Mouse (Mus musculus): ENCODE measurements around the gene Klc2. TPM values are rescaled to one million over a fixed set of nuclear protein-coding genes. Genes with fewer than 3 reads are reported as not detected.

Klc2 gene
- total RNA-seq (2023): 10 to 100 TPM; 10.1 to 12.8 TPM

GRCm38 (mm10) chr19:5118384-5118698 is at the start of gene Klc2:
TSS of gene Klc2 (minus strand) at chr19:5118560.

DNA sequence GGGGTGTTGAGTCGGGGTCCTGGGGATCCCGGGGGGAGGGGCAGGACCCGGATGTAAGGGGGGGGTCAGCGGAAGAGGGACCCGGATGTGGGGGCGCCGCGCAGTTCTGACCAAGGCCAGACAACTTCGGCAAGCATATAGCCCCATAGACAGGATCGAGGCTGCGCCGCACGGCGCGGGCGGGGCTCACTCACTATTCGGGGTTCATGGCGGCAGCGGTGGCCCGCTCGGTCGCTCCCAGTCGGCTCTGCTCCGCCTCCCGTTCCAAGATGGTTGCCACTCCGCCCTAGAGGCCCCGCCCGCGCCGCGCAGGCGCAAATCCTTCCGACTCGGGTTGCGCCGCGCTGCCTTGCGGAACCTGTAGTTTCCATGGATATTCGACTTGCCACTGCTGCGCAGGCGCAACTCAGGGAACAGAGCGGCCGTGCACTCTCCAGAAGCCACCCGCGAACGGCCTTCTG is 11.6 kb downstream of the Klc2 start, which contains the start of gene Rab1b:
Rab1b (minus strand) TSS at position 342 of the 461 bp plus-strand sequence.

DNA sequence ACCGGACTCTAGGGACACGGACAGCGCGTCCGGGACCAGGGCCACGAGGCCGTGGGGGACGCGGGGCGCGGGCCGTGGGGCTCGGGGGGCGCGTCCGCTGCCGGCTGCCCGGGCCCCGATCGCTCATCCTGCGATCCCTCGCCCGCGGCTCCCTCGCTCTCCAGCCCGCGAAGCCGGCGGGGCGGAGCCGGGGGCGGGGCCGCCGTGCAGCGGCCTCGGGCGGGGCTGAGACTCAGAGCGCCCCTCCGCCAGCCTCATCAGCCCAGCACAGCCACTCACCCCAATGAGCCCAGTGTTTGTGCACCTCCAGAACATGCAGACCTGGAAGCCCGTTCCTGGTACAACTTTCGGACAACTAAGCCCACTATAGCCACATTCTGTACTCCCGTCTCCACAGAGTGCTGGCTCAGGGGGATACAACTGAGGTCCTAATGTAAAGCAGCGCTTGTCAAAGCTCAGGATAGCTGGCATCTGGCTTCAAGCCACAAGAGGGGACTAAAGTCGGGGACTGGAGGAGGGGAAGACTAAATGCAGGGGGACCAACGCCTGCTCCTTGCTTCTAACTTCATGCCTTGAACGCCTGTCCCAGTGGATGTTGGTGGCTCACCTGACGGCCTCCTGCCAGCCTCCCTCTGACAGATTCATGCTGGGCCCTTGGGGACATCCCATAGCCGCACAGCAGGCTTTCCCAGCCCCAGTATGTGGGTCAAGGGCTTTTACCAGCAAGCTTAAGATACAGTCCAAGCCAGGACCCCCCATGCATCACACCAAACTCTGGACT is 19.8 kb downstream of the Klc2 start, which contains the start of gene Cnih2:
Cnih2 (minus strand) TSS at position 159 of the 781 bp plus-strand sequence.

GRCm38 (mm10) chr19:5087884-5088728 is 30.3 kb downstream of the Klc2 start, which contains the start of gene Yif1a:
TSS of gene Yif1a (plus strand) at chr19:5088538.

GRCm38 (mm10) chr19:5085145-5085863 is 33.1 kb downstream of the Klc2 start, which contains the start of gene Tmem151a:
TSS of gene Tmem151a (minus strand) at chr19:5085531.

GRCm38 (mm10) chr19:5067867-5068569 is 50.3 kb downstream of the Klc2 start, which contains the start of gene Cd248:
TSS of gene Cd248 (plus strand) at chr19:5068078.

Other genes starting within 250 kb of the Klc2 start
- under 1 TPM; 0.16 to 0.29 TPM for gene Actn3, start 240.7 kb downstream of the Klc2 start, total RNA-seq (2023)
- gene Zdhhc24, start 239.9 kb downstream of the Klc2 start, total RNA-seq (2023): 1 to 10 TPM; 6.1 to 6.4 TPM
- under 1 TPM; 0.29 to 0.51 TPM for gene Bbs1, start 211.9 kb downstream of the Klc2 start, total RNA-seq (2023)
- 10 to 100 TPM; 49.1 to 52.7 TPM for gene Dpp3, start 190.3 kb downstream of the Klc2 start, total RNA-seq (2023)
- gene Peli3, start 175.4 kb downstream of the Klc2 start, total RNA-seq (2023): not detected
- gene Mrpl11, start 156.4 kb downstream of the Klc2 start, total RNA-seq (2023): 10 to 100 TPM; 10.0 to 13.0 TPM
- not detected for gene Npas4, start 128.2 kb downstream of the Klc2 start, total RNA-seq (2023)
- 1 to 10 TPM in 1 of 2 experiments, under 1 TPM in 1; 0.62 to 1.6 TPM for gene Slc29a2, start 94.7 kb downstream of the Klc2 start, total RNA-seq (2023)
- gene B4gat1, start 79.7 kb downstream of the Klc2 start, total RNA-seq (2023): 1 to 10 TPM; 4.2 to 5.6 TPM
- not detected for gene AC124502.3, start 79.7 kb downstream of the Klc2 start, total RNA-seq (2023)
- gene Brms1, start 77.2 kb downstream of the Klc2 start, total RNA-seq (2023): 10 to 100 TPM; 37.0 to 38.6 TPM
- gene Rin1, start 68.1 kb downstream of the Klc2 start, total RNA-seq (2023): 1 to 10 TPM in 1 of 2 experiments, under 1 TPM in 1; 1.00 to 1.7 TPM
- gene Cd248, start 50.5 kb downstream of the Klc2 start, total RNA-seq (2023): not detected
- gene Tmem151a, start 33.0 kb downstream of the Klc2 start, total RNA-seq (2023): not detected
- gene Yif1a, start 30.0 kb downstream of the Klc2 start, total RNA-seq (2023): 10 to 100 TPM; 13.7 to 18.4 TPM
- gene Cnih2, start 20.0 kb downstream of the Klc2 start, total RNA-seq (2023): under 1 TPM; 0.27 to 0.93 TPM
- gene Rab1b, start 11.5 kb downstream of the Klc2 start, total RNA-seq (2023): 100 to 1,000 TPM; 135 to 146 TPM
- gene Pacs1, start 154.6 kb upstream of the Klc2 start, total RNA-seq (2023): 100 to 1,000 TPM; 105 to 106 TPM
- gene Sf3b2, start 176.9 kb upstream of the Klc2 start, total RNA-seq (2023): 100 to 1,000 TPM; 199 to 214 TPM
- not detected for gene Gal3st3, start 179.8 kb upstream of the Klc2 start, total RNA-seq (2023)
- gene Catsper1, start 217.2 kb upstream of the Klc2 start, total RNA-seq (2023): not detected
- not detected for gene Cst6, start 231.0 kb upstream of the Klc2 start, total RNA-seq (2023)
- 10 to 100 TPM; 21.3 to 25.1 TPM for gene Eif1ad, start 248.2 kb upstream of the Klc2 start, total RNA-seq (2023)
- 10 to 100 TPM; 65.2 to 82.5 TPM for gene Banf1, start 248.6 kb upstream of the Klc2 start, total RNA-seq (2023)